Mouse (Mus musculus): ENCODE results near the gene Lmnb2.

Lmnb2 gene

GRCm38 (mm10) chr10:80946684-80947437 lies 28.8 kb upstream of the Lmnb2 start:
- DNase-seq (ENCODE audit: low spot score), result no peak

GRCm38 (mm10) chr10:80944231-80944630 lies 26.2 kb upstream of the Lmnb2 start:
- DNase-seq (ENCODE audit: low spot score), result no peak

- DNase-seq (ENCODE audit: low spot score), result no peak
These were observed 25.7 kb upstream of the Lmnb2 start for GRCm38 (mm10) chr10:80943701-80944100.

GRCm38 (mm10) chr10:80942919-80943318 lies 24.9 kb upstream of the Lmnb2 start:
- no peak for DNase-seq (ENCODE audit: low spot score)

- no peak for DNase-seq (ENCODE audit: low spot score)
These were observed 22.9 kb upstream of the Lmnb2 start for GRCm38 (mm10) chr10:80940988-80941347.

GRCm38 (mm10) chr10:80940320-80940987 lies 22.4 kb upstream of the Lmnb2 start:
- DNase-seq (ENCODE audit: low spot score), result no peak

GRCm38 (mm10) chr10:80939671-80940070 lies 21.6 kb upstream of the Lmnb2 start:
- DNase-seq (ENCODE audit: low spot score), result peak; percentile 59

GRCm38 (mm10) chr10:80938831-80939550 lies 20.9 kb upstream of the Lmnb2 start:
- DNase-seq (ENCODE audit: low spot score), result no peak

GRCm38 (mm10) chr10:80937646-80938045 lies 19.6 kb upstream of the Lmnb2 start:
- DNase-seq (ENCODE audit: low spot score), result no peak

GRCm38 (mm10) chr10:80936810-80937164 lies 18.7 kb upstream of the Lmnb2 start:
- DNase-seq (ENCODE audit: low spot score), result no peak

GRCm38 (mm10) chr10:80936135-80936809 lies 18.2 kb upstream of the Lmnb2 start:
- no peak for DNase-seq (ENCODE audit: low spot score)

GRCm38 (mm10) chr10:80935698-80936097 lies 17.7 kb upstream of the Lmnb2 start:
- DNase-seq (ENCODE audit: low spot score), result no peak

- no peak for DNase-seq (ENCODE audit: low spot score)
These were observed 17.2 kb upstream of the Lmnb2 start for GRCm38 (mm10) chr10:80935241-80935640.

GRCm38 (mm10) chr10:80934136-80934985 lies 16.3 kb upstream of the Lmnb2 start:
- DNase-seq (ENCODE audit: low spot score), result no peak

- DNase-seq (ENCODE audit: low spot score), result no peak
These were observed 15.5 kb upstream of the Lmnb2 start for GRCm38 (mm10) chr10:80933421-80933979.

GRCm38 (mm10) chr10:80932700-80933420 lies 14.8 kb upstream of the Lmnb2 start:
- no peak for DNase-seq (ENCODE audit: low spot score)

GRCm38 (mm10) chr10:80932206-80932605 lies 14.2 kb upstream of the Lmnb2 start:
- DNase-seq (ENCODE audit: low spot score), result no peak

- no peak for DNase-seq (ENCODE audit: low spot score)
These were observed 13.7 kb upstream of the Lmnb2 start for GRCm38 (mm10) chr10:80931695-80932094.

- DNase-seq (ENCODE audit: low spot score), result no peak
These were observed 13.2 kb upstream of the Lmnb2 start for GRCm38 (mm10) chr10:80931153-80931671.

Data from spleen, adult 12 weeks (tissue).